Mouse (Mus musculus) mouse embryonic stem cell (cell line): ENCODE results near the gene Rbm20.

ENCODE experiments used
- in situ Hi-C, 2 experiments: fragments of 300-500 bp; cut with MboI; formaldehyde crosslinking; loops; 1 replicate in 1 of 2; 3 replicates in 1 of 2; pipeline ENCODE4 v1.14.3; 2019 to 2020; ENCODE audit warnings: low sequenced_read_pairs in 2 of 2, low pct_unique_long_range_greater_than_20kb in 1 of 2, mixed read lengths in 1 of 2; ENCODE audit not compliant: unreplicated experiment in 1 of 2

The Rbm20 gene

DNA sequence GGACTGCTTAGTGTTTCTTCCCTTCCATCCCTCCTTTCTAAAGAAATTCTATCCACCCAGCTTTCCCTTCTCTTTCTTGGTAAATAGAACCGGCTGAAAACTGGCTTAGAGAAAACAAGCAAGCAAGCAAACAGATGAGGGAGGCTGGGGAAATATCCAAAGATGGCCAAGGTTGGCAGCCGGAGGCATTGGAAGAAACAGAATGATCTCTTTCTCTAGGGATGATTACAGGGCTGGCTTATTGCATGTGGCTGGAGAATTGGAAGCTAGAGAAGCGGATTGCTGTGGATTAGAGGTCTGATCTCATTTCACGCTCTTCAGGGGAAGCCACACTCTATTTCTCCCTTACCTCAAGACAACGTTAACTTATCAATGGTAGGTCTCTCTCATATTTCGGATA is 198.1 kb downstream of the Rbm20 start:
- in situ Hi-C loops: no loop called here

DNA sequence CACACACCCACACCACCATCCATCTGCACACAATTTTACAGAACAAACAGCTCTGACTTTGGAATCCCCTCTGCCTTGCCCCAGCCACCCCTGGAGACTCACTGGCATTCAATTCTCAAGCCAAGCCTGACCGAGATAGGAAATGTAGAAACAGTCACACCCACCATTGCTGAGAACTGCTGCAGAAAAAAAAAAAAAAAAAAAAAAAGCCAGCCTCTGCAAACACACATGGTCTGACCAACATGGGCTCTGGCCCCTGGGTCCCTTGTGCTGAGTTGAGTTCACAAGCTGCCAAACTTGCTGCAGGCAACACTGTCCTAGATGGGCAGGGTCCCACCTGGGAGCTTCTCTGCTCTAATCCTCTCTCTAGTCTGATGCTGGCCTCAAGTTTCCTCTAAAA is 200.7 kb downstream of the Rbm20 start:
- in situ Hi-C loops: no loop called here

DNA sequence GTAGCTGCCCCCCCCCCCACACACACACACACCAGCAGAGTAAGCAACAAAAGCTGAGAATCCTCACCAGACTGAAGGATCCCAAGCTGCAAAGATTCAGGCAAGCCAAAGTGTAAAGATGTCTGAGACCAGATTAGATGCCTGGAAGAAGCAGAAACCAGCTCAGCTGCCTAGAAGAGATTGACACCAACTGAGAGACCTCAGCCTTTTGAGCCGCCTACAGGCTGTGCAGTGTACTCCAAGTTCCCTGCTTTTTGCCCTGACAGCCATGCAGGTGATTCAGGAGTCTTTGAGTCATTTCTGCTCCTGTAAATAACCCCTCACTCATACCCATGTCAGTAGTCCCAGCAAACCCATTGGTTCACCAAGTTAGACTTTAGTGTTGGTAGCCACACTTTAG is 203.4 kb downstream of the Rbm20 start:
- in situ Hi-C loops: no loop called here

DNA sequence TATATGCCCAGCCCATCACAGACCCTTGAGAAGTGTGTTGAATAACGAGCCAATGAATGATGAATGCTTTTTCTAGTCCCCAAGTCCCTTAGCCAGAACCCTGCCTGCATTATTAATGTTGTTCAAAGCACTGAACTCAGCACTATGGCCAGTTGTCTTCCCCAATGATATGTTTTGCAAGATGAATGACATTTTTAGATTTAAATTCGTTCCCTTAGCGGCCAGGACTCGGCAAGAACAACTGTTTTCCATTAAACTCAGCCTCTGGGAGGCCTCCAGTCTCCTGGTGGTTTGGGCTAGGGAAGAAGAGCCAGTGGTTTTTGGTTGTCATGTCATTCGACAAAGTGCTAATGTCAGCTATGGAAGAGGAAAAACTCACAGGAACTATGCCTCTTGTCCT is 204.7 kb downstream of the Rbm20 start:
- in situ Hi-C loops: no loop called here

DNA sequence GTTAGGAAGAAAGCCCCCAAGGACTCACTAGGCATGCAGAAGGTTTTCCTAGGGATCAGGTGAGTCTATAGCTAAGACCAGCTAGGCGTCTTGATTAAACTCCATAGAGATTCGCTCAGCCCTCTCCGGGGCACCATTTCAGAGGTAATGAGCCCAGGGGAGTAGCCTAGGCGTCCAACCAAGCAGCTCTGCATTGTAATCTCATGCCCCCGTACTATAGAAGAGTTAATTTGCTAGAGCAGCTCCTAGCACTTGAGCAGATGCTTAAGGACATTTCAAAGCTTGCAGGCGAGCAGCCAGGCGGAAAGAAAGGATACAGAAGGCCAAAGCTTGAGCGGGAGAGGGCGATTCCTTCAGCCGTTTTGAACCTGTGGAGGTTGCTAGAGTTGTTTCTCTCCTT is 208.3 kb downstream of the Rbm20 start:
- in situ Hi-C loops: no loop called here

DNA sequence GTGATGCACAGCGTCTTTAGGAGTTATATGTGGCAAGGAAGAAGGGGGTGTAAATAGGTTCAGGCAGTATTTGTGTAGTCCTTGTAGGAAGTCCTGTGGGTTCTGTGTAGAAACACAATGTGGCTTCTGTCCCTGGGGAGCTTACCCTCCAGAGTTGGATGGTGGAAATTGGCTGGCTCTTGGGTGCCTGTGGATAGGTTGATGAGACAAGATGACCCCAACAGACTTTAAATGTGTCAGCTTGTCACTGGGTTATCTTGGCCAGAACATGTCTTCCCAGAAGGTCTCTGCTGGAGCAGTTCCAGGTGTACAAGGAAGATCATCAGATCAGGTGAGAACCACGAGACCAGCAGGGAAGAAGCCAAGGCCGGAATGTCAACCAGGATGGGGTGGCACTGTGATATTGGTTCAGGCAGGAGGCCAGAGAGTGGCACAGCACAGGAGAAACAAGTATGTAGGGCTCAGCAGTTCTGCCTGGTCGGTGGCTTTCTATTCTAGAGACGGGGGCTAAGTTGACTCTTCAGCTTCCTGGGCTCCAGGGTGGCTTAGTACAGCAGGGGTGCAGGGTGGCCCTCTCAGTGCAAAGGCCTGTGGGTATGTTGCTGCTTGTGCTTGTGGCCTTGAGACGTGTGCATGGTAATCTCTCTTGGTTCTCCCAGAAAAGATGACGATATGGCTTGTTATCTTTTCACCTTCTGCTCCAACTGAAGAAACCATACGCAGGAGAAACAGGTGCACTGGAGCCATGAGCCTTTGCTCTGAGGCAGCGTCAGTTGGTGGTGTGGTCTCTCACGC is 209.7 kb downstream of the Rbm20 start:
- in situ Hi-C loops: no loop called here

DNA sequence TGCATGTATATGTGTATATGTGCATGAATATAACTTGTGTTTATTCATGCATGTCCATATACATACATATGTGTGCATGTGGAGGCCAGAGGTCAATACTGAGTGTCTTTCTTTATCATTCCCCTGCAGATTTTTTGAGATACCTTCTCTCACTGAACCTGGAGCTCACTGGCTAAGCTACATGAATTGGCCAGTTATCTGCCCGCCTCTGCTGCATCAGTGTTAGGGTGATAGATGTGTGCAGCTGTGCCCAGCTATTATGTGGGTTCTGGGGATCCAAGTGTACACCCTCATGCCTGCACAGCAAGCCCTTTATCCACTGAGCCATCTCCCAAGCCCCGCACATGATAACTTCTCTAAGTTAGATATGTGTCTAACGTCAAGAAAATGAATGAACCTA is 210.7 kb downstream of the Rbm20 start:
- in situ Hi-C loops: no loop called here

DNA sequence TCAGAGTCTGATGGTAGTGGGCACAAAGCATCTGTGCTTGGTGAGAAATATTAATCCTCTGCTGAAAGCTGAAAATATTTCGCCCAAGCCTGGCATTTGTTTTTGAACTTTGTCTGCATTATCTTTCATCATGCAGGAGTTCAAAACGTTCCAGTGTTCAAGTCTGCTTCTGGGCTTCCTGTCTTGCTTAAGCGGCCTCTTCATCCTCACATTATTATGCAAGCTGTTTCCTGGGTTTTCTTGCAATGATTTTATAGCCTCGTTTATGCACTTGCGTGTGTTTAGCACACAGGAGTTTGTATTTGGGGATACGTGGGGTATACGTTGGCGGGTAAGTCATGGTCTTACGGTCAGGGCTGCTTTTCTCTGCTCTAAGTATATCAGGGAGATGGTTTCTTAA is 211.2 kb downstream of the Rbm20 start:
- in situ Hi-C loops: no loop called here

DNA sequence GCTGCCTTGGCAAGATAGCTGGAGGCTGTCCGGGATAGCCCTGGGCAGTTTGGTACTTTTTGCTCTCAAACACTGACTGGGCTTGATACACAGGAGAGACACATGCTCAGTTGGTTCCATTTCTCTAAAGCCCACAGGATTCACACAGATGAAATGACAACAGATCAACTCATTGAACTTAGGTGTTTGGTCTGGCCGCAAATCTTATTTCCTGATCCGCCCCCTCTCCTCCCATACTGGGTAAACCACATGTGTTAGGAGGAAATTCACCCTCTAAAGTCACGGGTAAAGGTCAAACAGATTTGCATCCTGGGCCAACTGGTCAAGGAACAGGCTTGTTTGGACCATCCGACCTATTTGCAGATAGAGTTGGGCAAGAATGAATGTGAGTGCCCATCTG is 212.4 kb downstream of the Rbm20 start:
- in situ Hi-C loops: no loop called here

DNA sequence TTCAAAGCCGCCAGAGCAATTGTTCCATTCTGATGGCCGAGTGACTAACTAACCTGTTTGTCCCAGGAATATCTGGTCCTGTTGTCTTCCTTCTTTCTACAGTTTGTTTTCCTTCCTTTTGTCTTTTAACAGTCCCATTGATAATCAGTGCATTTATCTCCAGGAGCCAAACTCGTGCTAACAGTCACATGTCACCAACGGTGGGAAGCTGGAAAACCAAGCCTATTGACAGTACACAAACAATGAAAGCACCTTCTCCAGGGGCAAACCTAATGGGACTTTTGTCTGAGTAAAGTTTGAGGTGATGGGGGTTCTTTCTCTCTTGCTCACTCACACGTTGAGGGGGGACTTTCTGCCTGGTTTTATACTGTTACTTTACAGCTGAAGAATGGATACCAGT is 213.2 kb downstream of the Rbm20 start:
- in situ Hi-C loops: no loop called here

DNA sequence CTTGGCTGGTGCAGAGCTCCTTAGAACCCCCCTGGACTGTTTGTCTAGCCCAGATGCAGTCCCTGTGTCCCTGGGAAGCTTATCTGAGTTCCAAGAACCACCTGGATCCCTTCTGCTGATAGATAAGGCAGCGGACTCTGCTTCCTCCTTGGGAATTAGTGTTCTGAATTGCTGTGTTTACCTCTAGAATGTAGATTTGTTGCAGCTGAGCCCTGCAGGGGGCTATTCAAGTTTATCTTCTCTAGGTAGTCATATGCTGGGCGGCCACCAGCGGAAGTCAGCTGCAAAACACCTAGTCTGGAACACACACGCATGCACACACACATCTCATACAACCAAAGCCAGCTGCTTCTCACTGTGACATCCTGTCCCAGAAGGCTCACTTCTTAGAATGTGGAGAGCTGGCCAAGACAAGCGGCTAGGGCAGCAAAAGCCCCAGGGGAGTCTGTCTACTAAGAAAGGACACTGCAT is 213.7 kb downstream of the Rbm20 start:
- in situ Hi-C loops: no loop called here

DNA sequence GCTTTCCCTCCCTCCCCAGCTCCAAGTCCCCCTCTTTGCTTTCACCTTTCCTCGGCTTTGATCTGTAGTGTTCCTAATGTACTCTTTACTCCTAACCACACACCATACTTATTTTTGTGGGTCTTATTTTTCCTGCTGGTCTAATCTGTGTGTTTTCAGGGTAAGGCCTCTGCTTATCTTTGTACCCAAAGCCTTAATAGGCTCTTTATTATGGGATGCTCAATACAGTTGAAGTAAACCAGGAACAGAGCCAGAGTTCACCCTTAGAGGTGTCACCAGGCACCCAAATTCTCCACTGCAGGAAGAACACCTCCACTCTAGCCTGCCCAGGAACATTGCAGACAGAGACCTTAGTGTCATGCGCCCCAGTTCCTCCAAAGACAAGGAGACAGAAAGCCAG is 214.5 kb downstream of the Rbm20 start:
- in situ Hi-C loops: no loop called here

DNA sequence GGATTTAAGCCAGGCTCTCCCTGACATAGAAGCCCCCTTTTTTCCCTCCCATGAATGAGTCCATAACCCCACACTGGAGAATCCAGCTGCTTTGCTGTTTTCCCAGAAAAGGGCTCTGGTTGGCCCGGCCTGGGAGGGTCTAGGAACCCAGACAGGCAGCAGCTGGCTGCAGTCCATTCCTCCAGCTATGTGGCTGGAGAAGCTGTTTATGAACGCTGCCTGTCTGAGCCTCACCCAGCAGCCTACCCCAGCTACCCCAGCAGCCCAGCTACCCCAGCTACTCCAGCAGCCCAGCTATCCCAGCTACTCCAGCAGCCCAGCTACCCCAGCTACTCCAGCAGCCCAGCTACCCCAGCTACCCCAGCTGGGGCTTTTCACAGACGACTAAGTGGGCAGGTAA is 215.0 kb downstream of the Rbm20 start, which contains the start of gene Pdcd4:
Pdcd4 (plus strand) TSS at position 171 of the 400 bp plus-strand sequence.
- in situ Hi-C loops: no loop called here

DNA sequence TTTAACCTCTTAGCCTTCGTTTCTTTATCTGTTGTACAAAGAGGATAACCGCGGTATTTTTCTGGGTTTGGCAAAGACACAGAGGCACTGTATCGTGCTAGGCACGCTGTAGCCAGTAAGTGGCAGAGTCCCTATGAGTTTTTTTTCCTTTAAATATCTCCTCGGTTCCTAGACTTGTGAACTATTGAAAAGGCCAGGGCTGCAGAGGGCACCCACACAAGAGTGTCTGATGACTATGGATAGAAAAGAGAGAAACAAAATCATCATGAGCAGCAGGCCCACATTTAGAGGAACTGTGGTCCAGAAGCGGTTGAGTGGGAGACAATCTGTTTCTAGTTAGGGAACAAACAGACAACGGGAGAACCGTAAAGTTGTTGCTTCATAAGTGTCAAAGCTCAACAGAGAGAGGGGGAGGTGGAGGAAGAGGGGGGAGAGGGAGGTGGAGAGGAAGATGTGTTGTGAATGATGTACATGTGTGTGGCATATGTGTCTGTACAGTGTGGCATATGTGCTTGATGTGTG is 215.8 kb downstream of the Rbm20 start:
- in situ Hi-C loops: no loop called here

DNA sequence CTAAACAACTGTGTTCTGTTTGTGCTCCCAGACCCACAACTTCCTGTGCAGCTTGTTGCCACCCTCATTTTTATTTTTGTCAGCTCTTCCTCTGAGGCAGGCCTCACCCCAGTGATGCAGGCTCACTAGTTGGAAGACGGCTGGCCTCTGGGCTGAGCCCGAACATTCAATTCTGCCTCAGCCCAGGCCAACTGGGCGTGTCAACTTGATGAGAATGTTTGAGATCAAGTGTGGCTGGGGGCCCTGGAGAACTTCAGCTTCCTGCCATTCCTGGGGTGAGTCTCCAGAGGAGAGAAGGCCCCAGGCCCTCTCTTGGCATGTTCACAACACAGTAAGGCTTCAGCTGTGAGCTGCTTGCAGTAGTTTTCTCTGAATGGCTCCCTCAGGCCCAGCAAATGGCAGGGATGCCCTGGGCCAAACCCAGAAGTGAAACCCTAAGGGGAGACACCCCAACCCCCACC is 216.6 kb downstream of the Rbm20 start:
- in situ Hi-C loops: no loop called here

DNA sequence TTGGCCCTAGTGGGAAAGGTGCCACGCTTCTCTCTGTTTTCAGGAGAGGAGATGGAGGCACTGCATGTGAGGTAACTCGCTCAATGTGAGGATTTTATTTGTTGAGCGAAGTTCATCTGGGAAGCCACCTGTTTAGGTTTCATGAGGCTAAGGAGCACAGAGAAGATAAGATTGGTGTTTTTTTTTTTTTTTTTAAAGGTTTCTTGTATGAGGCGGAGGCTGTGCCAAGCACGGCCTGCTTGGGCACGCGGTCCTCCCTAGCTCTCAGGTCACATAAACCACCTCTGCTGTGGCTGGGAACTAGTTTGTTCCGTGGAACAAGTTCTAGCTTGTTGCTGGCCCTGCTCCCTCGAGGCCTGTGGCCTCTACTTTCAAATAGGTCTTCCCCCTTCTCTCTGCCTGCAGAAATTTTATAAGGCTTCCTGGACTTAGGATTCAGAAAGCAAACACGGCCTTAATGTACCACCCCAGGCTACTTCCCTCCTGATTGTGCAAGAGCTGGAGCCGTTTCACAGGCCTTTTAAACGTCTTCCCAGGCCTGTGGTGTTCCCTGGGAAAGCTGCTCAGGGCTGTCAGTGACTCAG is 217.5 kb downstream of the Rbm20 start:
- in situ Hi-C loops: no loop called here

DNA sequence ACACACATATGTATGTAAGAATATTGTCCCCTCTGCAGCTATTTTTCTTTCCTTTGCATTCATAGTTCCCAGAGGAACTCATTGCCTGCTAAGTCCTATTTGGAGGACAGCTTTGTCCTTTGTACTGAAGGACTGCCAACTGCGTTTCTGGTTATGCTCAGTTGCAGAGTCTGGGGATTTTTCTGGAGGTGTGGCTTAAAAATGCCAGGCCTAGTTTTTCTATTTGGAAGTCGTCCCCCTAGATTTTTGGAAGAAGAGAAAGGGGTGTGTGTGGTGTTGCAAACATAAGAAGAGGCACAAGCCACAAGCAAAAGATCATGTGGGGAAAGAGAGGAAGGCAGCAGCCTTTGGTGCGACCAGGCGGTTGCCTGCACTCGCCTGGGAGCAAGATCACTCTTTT is 220.9 kb downstream of the Rbm20 start:
- in situ Hi-C loops: no loop called here

DNA sequence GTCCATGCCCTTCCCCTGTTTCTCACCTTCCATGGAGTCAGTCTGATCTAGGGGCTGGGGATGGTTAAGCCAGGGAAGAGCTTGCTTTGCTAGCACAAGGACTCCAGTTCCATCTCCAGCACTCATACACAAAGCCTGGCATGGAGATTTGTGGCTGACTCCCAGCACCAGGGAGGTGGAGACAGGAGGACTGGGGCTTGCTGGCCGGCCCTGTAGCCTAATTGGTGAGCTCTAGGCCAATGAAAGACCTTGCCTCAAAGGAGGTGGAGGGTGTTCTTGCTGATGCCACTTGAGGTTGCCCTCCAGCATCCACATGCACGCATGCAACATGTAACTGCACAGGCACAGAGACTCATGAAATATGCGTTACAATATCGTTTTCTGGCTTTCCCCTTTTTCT is 221.4 kb downstream of the Rbm20 start:
- in situ Hi-C loops: no loop called here

DNA sequence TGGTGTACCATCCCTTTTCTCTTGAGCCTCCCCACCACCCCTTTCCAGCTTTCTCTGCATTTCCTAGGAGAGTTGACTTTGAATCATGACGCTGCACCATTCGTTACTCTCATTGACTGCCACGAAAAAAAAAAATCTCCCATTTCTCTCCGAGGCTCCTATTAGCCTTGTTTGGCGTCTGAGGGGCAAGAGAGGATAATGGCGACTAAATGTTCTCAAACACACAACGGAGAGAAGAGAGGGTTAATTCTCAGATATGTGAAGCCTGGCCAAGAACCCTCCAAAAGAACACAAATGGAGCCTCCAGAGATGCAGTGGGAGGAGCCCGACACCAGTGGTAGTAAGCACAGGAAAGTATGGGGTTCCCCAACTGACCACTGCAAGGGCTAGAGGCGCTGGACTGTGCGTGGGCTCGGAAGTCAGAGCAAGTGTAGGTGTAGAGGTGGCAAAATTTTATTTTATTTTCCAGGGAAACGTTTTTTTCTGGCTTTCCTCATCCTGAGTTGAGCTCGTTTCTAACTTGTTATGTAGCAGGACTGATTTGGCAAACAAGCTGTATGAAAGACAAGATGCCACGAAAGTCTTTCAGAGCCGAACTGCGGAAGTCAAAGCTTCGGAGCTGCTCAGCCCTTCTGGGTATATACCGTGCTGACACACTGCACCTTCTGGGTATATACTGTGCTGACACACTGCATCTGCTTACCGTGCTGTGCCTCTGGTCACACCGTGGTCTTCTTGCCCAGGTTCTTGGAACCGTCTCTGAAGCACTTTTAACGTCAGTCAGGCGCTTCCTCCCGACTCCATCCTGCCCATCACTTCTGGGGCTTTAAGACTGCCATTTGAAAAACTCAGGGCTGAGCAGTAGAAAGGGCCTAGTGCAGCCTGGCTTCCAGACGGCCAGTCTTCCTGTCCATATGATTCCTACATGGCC is 222.1 kb downstream of the Rbm20 start:
- in situ Hi-C loops: no loop called here
